Mouse (Mus musculus): ENCODE data around the gene Nes.

Gene Nes

GRCm38 (mm10) chr3:87970939-87971488, at the start of gene Nes:
Nes (plus strand) TSS chr3:87971078.
- DNase-seq (ENCODE audit: low spot score in 2 of 2) = peak; percentile 22 to 23

GRCm38 (mm10) chr3:87924996-87925395, 45.9 kb upstream of the Nes start:
- DNase-seq (ENCODE audit: low spot score in 2 of 2) = no peak

GRCm38 (mm10) chr3:87927452-87927851, 43.4 kb upstream of the Nes start:
- no peak for DNase-seq (ENCODE audit: low spot score in 2 of 2)

GRCm38 (mm10) chr3:87929341-87930077, 41.4 kb upstream of the Nes start:
- no peak for DNase-seq (ENCODE audit: low spot score in 2 of 2)

- DNase-seq (ENCODE audit: low spot score in 2 of 2) = peak; percentile 95 to 97
These were observed 40.6 kb upstream of the Nes start, which contains the start of the genes Isg20l2 and Rrnad1 for GRCm38 (mm10) chr3:87930078-87930795. Isg20l2 (plus strand) TSS chr3:87930314. Rrnad1 (minus strand) TSS chr3:87930717.

GRCm38 (mm10) chr3:87934026-87934425, 36.9 kb upstream of the Nes start:
- DNase-seq (ENCODE audit: low spot score in 2 of 2) = no peak

GRCm38 (mm10) chr3:87934501-87934900, 36.4 kb upstream of the Nes start:
- no peak for DNase-seq (ENCODE audit: low spot score in 2 of 2)

GRCm38 (mm10) chr3:87935201-87935600, 35.7 kb upstream of the Nes start:
- no peak for DNase-seq (ENCODE audit: low spot score in 2 of 2)

- peak; percentile 78 to 80 for DNase-seq (ENCODE audit: low spot score in 2 of 2)
These were observed 35.1 kb upstream of the Nes start for GRCm38 (mm10) chr3:87935776-87936175.

GRCm38 (mm10) chr3:87940611-87941010, 30.3 kb upstream of the Nes start:
- DNase-seq (ENCODE audit: low spot score in 2 of 2) = no peak

- DNase-seq (ENCODE audit: low spot score in 2 of 2) = no peak
These were observed 28.4 kb upstream of the Nes start for GRCm38 (mm10) chr3:87942471-87942870.

GRCm38 (mm10) chr3:87943586-87943985, 27.3 kb upstream of the Nes start:
- DNase-seq (ENCODE audit: low spot score in 2 of 2) = no peak

GRCm38 (mm10) chr3:87944838-87945600, 25.9 kb upstream of the Nes start:
- DNase-seq (ENCODE audit: low spot score in 2 of 2) = peak in 1 of 2 experiments; percentile 20

- no peak for DNase-seq (ENCODE audit: low spot score in 2 of 2)
These were observed 24.9 kb upstream of the Nes start for GRCm38 (mm10) chr3:87945781-87946540.

GRCm38 (mm10) chr3:87946541-87946860, 24.4 kb upstream of the Nes start:
- no peak for DNase-seq (ENCODE audit: low spot score in 2 of 2)

GRCm38 (mm10) chr3:87947056-87947810, 23.6 kb upstream of the Nes start:
- no peak for DNase-seq (ENCODE audit: low spot score in 2 of 2)

- DNase-seq (ENCODE audit: low spot score in 2 of 2) = no peak
These were observed 23.1 kb upstream of the Nes start for GRCm38 (mm10) chr3:87947811-87948199.

GRCm38 (mm10) chr3:87948378-87949265, 22.3 kb upstream of the Nes start, which contains the start of gene Crabp2:
Crabp2 (plus strand) TSS chr3:87948666.
- no peak for DNase-seq (ENCODE audit: low spot score in 2 of 2)

- no peak for DNase-seq (ENCODE audit: low spot score in 2 of 2)
These were observed 21.5 kb upstream of the Nes start for GRCm38 (mm10) chr3:87949266-87949954.

Data from urinary bladder, postnatal 36 days (tissue).